Mouse (Mus musculus): ENCODE results near the gene Lcor.

DNA sequence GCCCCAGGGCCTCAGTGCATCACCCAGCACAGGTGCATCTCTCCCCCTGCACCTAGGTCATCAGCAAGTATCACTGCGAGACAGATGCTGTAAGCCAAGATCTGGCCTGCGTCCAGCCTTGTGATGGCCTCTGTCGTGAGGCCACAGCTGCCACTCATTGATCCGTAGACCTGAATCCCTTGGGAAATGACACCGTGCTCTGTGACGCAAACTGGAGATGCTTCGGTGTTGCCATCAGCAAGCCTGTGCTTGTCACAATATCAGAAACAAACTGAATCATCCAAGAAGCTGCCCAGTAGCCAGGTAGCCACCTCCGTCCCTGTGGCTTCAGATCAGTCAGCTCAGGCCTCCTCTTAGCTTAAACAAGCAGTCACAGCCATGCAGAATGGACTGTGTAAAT is 107.2 kb downstream of the Lcor start:
- TF ChIP-seq CTCF (conservative IDR thresholded peaks at IDR 0.05; ENCODE audit: insufficient read depth, insufficient read length, low read depth, low read length) (no peak), POLR2A (IDR thresholded peaks at IDR 0.05; ENCODE audit: low read depth, low read length) (no peak)
